Mouse (Mus musculus) stomach, postnatal 0 days (tissue): Measurements from ENCODE around the gene Cox6a1.

ENCODE experiments used
- CTCF ChIP-seq: IDR thresholded peaks from 2 replicates; pipeline ENCODE4 v1.5.1; 2016; ENCODE audit warnings: antibody characterized with exemption, low read depth, mild to moderate bottlenecking, moderate library complexity
- EP300 ChIP-seq: optimal IDR thresholded peaks from 2 replicates; pipeline ENCODE3; 2016; ENCODE audit warnings: antibody characterized with exemption

- TF ChIP-seq CTCF (peak; percentile 22), EP300 (no peak)
These were observed 2.6 kb upstream of the Cox6a1 start for GRCm38 (mm10) chr5:115351348-115351747.
